Mouse (Mus musculus) R1 (cell line): Measurements from ENCODE around the gene Fam83d.
A peak's percentile ranks its signal among the peaks of the same experiment; 100 is the strongest.
"Not testable (repeated sequence)": the region's sequence is repeated elsewhere in the genome, so short reads cannot be mapped to it uniquely, and the experiment has no call there.

Experiments used
- DNase-seq: peaks from one replicate; pipeline ENCODE4 v3.0.0-alpha.2; 2018; ENCODE audit warnings: low read depth, low spot score

Fam83d gene

GRCm38 (mm10) chr2:158767742-158768339 lies at the start of gene Fam83d:
Fam83d (plus strand) TSS chr2:158768093.
- DNase-seq = peak; percentile 98

DNA sequence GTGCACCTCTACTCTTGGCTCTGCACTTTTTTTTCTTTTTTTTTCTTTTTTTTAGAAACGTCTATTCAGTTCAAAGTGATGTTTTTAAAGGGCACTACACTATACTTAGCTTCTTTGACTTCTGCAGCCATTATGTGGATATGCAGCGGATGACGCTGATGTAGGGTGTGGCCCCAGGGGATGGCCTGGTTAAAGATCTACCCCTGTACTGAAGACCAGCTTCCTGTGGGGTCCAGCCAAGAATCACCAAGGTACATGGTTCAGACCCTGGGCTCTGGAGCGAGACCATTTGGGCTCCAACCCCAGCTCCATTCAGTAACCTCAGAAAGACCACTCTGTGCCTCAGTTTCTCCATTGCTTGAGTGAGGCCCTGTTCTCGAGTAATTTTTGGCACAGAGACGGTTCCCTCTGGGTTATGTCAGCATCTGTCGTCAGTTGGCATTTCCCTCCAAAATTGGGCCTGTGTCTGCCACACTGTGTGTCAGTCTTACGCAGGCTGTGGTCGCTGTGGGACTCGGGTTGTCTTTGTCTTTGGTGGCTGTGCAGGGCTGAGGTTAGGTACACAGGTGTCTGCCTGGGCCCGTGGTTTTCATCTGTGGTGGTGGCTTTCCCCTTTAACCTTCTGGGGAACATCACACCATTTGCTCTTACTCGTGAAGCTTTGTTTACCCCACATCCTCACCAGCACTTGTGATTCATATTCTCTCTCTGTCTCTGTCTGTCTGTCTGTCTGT lies 48.9 kb upstream of the Fam83d start:
- no peak for DNase-seq

GRCm38 (mm10) chr2:158720715-158721370 lies 47.0 kb upstream of the Fam83d start:
- DNase-seq = no peak

DNA sequence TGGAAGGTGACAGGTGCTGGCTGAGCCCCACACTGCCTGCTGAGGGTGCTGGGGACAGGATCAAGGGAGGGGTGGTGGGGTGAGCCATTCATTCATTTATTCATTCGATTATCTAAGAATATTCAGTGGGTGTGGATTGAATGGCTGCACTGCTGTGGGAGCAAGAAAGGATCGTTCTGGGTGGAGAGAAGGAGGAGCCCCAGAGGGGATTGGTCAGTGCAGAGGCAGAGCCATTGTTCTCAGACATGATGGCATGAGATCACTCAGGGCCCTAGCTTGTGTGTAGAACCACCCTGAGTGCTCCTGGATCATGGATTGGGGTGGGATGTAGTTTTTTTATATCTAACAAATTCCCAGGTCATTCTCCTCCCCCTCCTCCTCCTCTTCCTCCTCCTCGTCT lies 46.4 kb upstream of the Fam83d start:
- no peak for DNase-seq

- no peak for DNase-seq
Measured at GRCm38 (mm10) chr2:158722135-158722534, 45.8 kb upstream of the Fam83d start.

- no peak for DNase-seq
Measured at GRCm38 (mm10) chr2:158722991-158723551, 44.8 kb upstream of the Fam83d start.

DNA sequence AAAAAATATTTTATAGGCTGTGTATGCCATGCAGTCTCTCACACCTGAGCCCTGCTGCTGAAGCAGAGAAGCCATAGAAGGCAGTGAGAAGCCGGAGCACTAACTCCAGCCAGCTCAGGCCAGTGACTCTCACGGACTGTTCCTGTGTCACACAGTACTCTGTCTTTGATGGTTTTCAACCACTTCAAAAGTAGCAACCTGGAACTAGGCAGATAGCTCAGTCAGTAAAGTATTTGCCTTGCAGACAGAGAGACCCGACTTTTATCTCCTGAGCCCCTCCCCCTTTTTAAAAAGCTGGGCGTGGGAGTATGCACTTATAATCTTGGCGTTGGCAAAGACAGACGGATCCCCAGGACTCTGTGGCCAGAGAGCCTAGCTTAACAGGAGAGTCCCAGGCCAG lies 44.1 kb upstream of the Fam83d start:
- no peak for DNase-seq

DNA sequence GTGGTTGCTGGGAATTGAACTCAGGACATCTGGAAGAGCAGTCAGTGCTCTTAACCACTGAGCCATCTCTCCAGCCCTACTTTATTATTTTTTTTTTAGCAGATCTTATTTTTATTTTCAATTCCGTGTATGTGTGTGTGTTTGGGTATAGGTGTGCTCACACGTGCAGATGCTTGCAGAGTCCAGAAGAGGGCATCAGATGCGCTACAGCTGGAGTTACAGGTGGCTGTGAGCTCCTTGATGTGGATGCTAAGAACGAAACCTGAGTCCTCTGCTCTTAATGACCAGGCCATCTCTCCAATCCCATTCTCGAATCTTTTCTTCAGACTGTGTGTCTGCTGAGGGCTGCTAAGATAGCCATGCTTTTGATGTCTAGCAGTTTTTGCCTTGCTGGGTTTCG lies 41.6 kb upstream of the Fam83d start:
- DNase-seq = peak; percentile 46

DNA sequence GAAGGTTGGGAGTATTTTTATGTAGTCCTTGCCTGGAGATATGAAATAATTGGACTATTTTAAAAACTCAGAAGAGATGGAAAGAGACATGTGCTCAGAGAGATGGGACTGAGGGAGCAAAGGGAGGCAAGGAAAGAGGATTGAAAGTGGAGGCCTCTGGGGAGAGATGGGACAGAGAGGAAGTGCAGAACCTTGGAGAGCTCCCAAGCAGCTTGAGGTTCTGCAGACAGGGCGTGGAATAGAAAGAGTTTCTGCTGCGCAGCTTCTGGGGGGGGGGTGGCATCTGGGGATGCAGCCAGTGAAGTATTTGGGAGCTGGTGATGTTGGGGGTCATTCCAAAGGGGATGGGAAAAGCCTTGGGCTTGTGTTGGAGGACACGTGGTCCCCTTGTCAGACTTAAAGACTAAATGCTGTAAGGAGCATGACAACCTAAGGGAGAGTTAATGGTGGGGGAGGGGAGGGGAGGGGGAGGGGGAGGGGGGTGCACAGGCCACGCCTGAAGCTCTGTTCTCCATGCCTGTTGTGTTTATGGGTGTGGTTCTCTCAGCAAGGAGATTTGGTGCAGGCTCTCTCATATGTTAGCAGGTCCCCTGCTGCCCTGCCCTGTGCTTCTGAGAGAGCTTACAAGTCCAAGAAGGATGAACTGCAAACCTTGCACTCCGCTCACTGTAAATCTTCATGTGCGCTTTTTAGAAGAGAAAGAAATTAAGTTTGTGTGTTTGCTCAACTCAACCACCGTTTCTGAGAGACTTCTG lies 39.7 kb upstream of the Fam83d start:
- DNase-seq = peak; percentile 70

DNA sequence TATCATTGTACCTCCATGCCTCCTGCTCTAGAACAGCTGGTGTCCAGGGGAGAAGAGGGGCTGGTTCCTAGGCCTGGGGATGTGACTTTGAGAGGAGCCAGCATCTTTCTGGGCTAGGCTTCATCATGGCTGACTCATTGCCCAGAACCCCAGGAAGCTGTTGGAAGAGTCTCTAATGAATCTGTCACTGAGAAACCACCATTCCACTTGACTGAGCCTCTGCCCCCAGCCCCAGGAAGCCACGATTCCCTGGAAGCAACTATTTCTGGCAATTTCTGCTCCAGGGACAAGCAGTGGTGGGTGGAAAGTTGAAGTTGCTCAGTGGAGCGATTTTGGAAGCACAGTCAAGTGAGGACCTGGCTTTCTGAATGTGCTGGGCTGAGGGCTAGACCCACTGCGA lies 37.0 kb upstream of the Fam83d start:
- no peak for DNase-seq

DNA sequence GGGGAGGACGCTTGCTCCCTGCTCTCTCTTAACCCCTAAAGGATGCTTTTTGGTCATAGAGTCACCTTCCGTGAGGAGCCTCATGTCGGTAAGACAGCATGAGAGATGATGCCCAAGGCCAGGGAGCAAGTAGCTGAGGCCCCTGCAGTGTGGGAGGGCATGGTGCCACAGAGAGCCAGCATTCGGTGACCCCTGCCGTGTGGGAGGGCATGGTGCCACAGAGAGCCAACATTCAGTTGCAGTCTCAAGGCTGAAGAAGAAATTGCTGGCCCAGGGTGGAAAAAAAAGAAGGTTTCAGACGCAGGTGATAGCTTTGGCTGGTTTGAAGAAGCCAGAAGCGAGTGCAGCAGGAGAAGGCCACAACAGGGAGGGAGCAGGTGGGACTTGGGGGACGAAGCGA lies 35.4 kb upstream of the Fam83d start:
- no peak for DNase-seq

DNA sequence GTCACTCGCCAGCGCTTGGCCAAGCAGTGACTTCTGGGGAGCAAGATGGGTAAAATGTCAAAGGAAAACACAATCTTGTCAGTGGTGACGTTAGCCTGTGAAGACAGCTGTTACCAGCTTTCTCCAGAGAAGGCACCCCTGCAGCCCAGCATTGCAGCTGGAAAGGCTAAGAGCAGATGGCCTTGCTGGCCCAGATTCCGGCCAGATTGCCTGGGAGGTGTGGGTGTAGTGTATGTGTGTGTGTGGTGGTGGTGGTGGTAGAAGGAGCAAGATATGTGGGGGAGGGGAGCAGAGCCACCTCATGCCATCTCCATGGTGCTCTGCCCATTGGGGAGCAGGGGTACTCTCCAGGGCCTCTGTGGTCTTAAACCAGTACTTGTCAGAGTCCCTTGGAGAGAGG lies 34.8 kb upstream of the Fam83d start:
- no peak for DNase-seq

- DNase-seq = no peak
Measured at GRCm38 (mm10) chr2:158733914-158734313, 34.0 kb upstream of the Fam83d start.

GRCm38 (mm10) chr2:158734500-158735152 lies 33.3 kb upstream of the Fam83d start:
- no peak for DNase-seq

GRCm38 (mm10) chr2:158735340-158735739 lies 32.6 kb upstream of the Fam83d start:
- no peak for DNase-seq

DNA sequence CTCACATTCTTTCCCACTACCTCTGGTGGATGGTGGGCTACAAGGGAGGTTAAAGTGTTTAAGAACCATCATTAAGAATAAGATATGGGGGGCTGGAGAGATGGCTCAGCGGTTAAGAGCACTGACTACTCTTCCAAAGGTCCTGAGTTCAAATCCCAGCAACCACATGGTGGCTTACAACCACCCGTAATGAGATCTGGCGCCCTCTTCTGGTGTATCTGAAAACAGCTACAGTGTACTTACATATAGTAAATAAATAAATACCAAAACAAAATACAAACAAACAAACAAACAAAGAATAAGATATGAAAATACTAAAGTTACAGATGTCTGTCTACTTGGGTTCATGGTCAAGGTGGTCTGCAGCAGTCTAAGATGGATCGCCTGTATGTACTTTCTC lies 31.6 kb upstream of the Fam83d start:
- DNase-seq = not testable (repeated sequence)

DNA sequence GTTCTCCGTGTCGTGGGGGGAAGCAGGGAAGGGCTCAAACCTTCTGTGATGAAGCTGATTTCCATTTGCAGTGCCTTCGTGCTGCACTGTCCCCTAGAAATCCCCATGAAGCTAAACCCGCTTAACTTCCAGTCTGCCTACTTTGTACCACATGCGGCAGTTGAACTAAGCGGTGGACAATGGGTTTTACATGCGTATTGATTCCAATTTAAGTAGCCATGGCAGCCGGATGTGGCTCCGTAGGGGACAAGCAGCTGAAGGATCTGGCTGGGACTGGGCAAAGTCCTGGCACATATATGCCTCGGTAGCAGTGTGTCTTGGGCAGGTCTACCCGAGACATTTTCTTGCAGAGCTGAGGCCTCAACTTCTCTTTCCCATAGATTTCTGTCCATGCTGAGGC lies 29.3 kb upstream of the Fam83d start:
- DNase-seq = no peak

- DNase-seq = peak; percentile 11
Measured at GRCm38 (mm10) chr2:158739113-158739512, 28.8 kb upstream of the Fam83d start.

DNA sequence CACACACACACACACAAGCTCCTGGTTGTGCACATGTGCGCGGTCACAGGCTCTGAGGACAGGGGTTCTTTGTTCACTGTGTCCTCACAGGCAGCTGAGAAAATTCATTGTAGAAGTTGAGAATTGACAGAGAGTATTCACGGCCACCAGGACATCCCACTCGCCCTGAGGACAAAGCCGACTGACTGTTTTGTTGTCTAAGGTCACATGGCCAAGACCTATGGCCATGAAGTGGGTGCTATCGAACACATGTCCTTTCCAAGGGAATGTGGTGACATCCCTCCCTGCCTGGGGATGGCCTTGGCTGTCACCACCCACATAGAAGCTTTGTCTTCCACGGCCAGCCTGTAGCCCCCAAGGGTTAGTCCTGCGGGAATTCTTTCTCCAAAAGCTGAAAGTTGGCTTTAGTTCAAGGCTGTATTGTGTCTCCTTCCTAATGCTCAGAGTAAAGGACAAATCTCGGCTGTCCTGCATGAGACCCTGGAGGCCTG lies 26.8 kb upstream of the Fam83d start:
- DNase-seq = no peak

GRCm38 (mm10) chr2:158742431-158742830 lies 25.5 kb upstream of the Fam83d start:
- DNase-seq = peak; percentile 13

DNA sequence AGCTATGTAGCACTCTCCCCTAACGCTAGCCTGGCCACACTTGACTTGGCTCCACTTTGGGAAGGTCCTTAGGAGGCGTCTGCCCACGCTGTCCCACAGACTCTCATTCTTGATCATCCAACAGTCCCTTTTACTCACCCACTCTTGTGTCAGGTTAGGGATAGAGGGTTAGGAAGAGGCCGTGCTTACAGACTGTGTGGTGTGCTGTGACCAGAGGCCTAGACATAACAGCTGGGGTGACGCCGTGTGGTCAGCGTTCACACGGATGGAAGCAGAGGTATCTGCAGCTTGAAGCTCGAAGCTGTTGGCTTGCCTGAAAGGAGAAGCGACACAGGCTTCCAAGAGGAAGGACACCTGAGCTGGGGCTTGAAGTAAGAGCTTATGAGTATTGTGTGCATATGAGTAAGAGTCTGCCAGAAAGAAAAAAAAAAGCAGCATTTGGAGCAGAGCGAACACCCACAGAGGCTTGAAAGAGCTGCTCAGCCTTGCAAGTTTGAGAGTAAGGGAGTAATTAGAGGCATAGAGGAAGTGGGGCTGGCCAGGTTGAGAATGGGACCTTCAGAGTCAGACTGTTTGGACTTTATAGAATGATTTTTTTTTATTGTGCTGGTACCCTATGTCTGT lies 24.3 kb upstream of the Fam83d start:
- no peak for DNase-seq
